In genomic region chr4:53399428-53399827, GRCm38 (mm10) we compare ENCODE assay signal across 20 mouse cellular contexts. TPM values are rescaled to one million over a fixed set of nuclear protein-coding genes. Genes with fewer than 3 reads are reported as not detected.
DNase-seq lines count a peak whose midpoint lies in the region; ATAC-seq and TF ChIP-seq lines count a peak whose summit lies in the region.
"Had no signal": no experiment of that assay in that cellular context is flagged by ENCODE, and none has a peak within 500 bp of the region (broad histone marks: within the 10 kb centered on the region; RNA-seq: fewer than 3 reads in every experiment).

No protein-coding gene starts in this region.

- peaks cover 19% of the 10 kb centered on the region for H3K4me1 ChIP-seq in cerebellum, adult 2 months (ENCODE audit: control insufficient read depth, insufficient read depth, low read length)
- H3K4me1 ChIP-seq in midbrain, embryonic 13.5 days (replicated peaks) = no peaks in the 10 kb centered on the region
- H3K4me1 ChIP-seq: embryonic facial prominence, embryonic 12.5 days; hindbrain, embryonic 10.5 days had no signal

- TF ChIP-seq CTCF in cerebellum, adult 2 months (IDR thresholded peaks at IDR 0.05; ENCODE audit: borderline replicate concordance, insufficient read depth, low read depth, low read length) = no peak

- H3K9me3 ChIP-seq in midbrain, embryonic 13.5 days = no peaks in the 10 kb centered on the region
- H3K9me3 ChIP-seq: embryonic facial prominence, embryonic 12.5 days; forebrain, embryonic 15.5 days; heart, embryonic 10.5 days; hindbrain, embryonic 10.5 days; hindbrain, embryonic 15.5 days had no signal

- H3K9ac ChIP-seq in midbrain, embryonic 13.5 days (replicated peaks) = no peak overlapping the region
- H3K9ac ChIP-seq: embryonic facial prominence, embryonic 12.5 days; forebrain, embryonic 15.5 days; hindbrain, embryonic 15.5 days had no signal

- WGBS in cerebellum, adult 2 months = 14% methylated on average over 1 of the region's 1 CpGs
- WGBS in midbrain, embryonic 13.5 days = 88% methylated on average over 1 of the region's 1 CpGs

- no peak overlapping the region for H3K4me2 ChIP-seq in midbrain, embryonic 13.5 days (replicated peaks)
- H3K4me2 ChIP-seq: embryonic facial prominence, embryonic 12.5 days; forebrain, embryonic 15.5 days; hindbrain, embryonic 15.5 days had no signal

- no peak overlapping the region for H3K27ac ChIP-seq in cerebellum, adult 2 months (ENCODE audit: insufficient read depth, low read length)
- H3K27ac ChIP-seq in midbrain, embryonic 13.5 days = no peak overlapping the region
- H3K27ac ChIP-seq: embryonic facial prominence, embryonic 12.5 days; forebrain, embryonic 15.5 days; heart, embryonic 10.5 days; hindbrain, embryonic 10.5 days; hindbrain, embryonic 15.5 days had no signal

- peak; percentile 69 for ATAC-seq in cerebellum, adult (ENCODE audit: insufficient number of reproducible peaks, low FRiP score, low TSS enrichment)
- ATAC-seq in monocyte, adult 5-6 weeks (replicated peaks; ENCODE audit: insufficient number of reproducible peaks, low FRiP score, low TSS enrichment, poor library complexity, severe bottlenecking) = no peak
- no peak for ATAC-seq in midbrain, embryonic 13.5 days
- ATAC-seq: CD4-positive, CD25-positive, alpha-beta regulatory T cell, adult 4 months; forebrain, embryonic 15.5 days; intestine, embryonic 16.5 days had no signal

- H3K27me3 ChIP-seq in cerebellum, adult 2 months (ENCODE audit: control insufficient read depth, insufficient read depth, low read length) = no peaks in the 10 kb centered on the region
- no peaks in the 10 kb centered on the region for H3K27me3 ChIP-seq in midbrain, embryonic 13.5 days
- H3K27me3 ChIP-seq: embryonic facial prominence, embryonic 12.5 days; forebrain, embryonic 15.5 days; hindbrain, embryonic 15.5 days had no signal

- intact Hi-C loops in gastrocnemius, postnatal 36 days (cut with DNase I) = no loop called here

- H3K36me3 ChIP-seq in midbrain, embryonic 13.5 days = no peaks in the 10 kb centered on the region
- H3K36me3 ChIP-seq: embryonic facial prominence, embryonic 12.5 days; forebrain, embryonic 15.5 days; G1E; heart, embryonic 10.5 days; hindbrain, embryonic 10.5 days; hindbrain, embryonic 15.5 days had no signal

- TF ChIP-seq POLR2A in cerebellum, adult 2 months (IDR thresholded peaks at IDR 0.05; ENCODE audit: borderline replicate concordance, insufficient read depth, low read length) = no peak

- no peak for DNase-seq in cerebellum, postnatal 4 days (ENCODE audit: low spot score in 2 of 2)
- DNase-seq in cerebellum, adult 2 months = peak; percentile 43 to 72
- DNase-seq in cerebellum, postnatal 10 days = peak; percentile 68 to 80
- no peak for DNase-seq in gastrocnemius, postnatal 36 days
- DNase-seq: adrenal gland, adult 8-10 months; adrenal gland, postnatal 36 days; B cell, adult 2 months; heart, adult 18-20 months; heart, postnatal 14 days had no signal

- H3K4me3 ChIP-seq in cerebellum, adult 2 months (replicated peaks; ENCODE audit: insufficient read depth, low read depth, low read length) = no peak overlapping the region
- no peak overlapping the region for H3K4me3 ChIP-seq in midbrain, embryonic 13.5 days (replicated peaks)
- H3K4me3 ChIP-seq: embryonic facial prominence, embryonic 12.5 days; forebrain, embryonic 15.5 days; heart, embryonic 10.5 days; hindbrain, embryonic 10.5 days; hindbrain, embryonic 15.5 days had no signal

RNA-seq across cellular contexts. Expression of gene Slc44a1, which starts 40.8 kb away (rescaled TPM):
- polyA plus RNA-seq in cerebellum, adult 2 months (2012; rRNA removed) = 77.0 and 85.3 TPM in 2 replicates
- total RNA-seq in gastrocnemius, postnatal 36 days (2021) = 10 to 100 TPM; 15.7 to 15.9 TPM
- total RNA-seq in monocyte, adult 5-6 weeks (2017) = 11.0 to 21.2 TPM (median 12.1 TPM) in 3 replicates
- polyA plus RNA-seq in midbrain, embryonic 13.5 days (2015; fragmentation: Nextera tagmentation; extraction: Ambion mirVana) = 7.9 and 11.6 TPM in 2 replicates

Comparison
In these comparisons a context has a peak if more than half of its experiments do, and no peak if none do; other contexts are left out.
1. DNase-seq: peak in cerebellum, adult 2 months (2 of 2) and cerebellum, postnatal 10 days (2 of 2); none in cerebellum, postnatal 4 days (0 of 2) and gastrocnemius, postnatal 36 days (0 of 2).